Mouse (Mus musculus) layer of hippocampus, adult 18-20 months (tissue): ENCODE data around the gene Mst1. TPM values are rescaled to one million over a fixed set of nuclear protein-coding genes. Genes with fewer than 3 reads are reported as not detected.

Experiments
- DNase-seq, 2 experiments: peaks; one replicate each; pipeline ENCODE4 v3.0.0; 2022; ENCODE audit warnings: low spot score in 2 of 2
- long read RNA-seq: library from polyadenylated mRNA; stranded (forward); transcript quantifications from one replicate; pipeline ENCODE4 v2.0.0, GENCODE M21; 2021
- total RNA-seq, 2 experiments: library from RNA; stranded (reverse); gene quantifications; 2 replicates each; pipeline ENCODE4 v1.2.3; 2021

The Mst1 gene
- not detected for total RNA-seq
- long read RNA-seq: 0 reads

DNA sequence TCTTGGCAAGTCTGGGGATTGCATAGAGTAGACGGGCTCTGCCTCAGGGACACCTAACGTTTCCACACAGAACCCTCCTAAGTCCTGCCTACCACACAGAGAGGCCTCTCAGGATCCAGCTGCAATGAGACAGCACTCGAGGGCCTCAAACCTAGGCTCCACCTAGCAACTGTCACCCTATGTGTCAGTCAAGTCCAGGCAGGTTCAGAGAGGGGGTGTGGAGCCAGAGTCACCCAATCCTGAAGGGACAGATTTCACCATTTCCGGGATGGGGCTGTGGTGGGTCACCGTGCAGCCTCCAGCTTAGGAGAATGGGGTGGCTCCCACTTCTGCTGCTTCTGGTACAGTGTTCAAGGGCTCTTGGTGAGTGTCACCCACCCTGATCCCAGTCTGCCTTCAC is at the start of gene Mst1:
Mst1 (plus strand) TSS at position 269 of the 400 bp plus-strand sequence.
- no peak for DNase-seq

DNA sequence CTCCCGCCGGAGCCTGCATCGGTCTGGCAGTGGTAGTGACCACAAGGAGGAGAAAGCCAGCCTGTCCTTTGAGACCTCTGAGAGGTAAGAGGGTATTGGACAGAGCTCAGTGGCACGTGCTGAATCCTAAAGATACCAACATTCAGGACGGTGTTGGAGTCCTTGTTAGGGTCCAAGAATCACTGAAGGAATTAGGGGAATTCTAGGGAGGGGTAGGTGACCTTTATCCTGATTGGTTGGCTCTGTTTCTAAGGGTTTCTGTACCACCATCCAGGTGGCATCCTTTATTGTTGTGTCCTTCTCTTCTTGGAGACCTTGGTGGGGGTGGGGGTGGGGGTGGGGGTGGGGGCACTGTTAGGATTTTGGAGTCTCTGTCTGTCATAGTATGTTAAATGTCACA is 48.1 kb upstream of the Mst1 start:
- DNase-seq: no peak

DNA sequence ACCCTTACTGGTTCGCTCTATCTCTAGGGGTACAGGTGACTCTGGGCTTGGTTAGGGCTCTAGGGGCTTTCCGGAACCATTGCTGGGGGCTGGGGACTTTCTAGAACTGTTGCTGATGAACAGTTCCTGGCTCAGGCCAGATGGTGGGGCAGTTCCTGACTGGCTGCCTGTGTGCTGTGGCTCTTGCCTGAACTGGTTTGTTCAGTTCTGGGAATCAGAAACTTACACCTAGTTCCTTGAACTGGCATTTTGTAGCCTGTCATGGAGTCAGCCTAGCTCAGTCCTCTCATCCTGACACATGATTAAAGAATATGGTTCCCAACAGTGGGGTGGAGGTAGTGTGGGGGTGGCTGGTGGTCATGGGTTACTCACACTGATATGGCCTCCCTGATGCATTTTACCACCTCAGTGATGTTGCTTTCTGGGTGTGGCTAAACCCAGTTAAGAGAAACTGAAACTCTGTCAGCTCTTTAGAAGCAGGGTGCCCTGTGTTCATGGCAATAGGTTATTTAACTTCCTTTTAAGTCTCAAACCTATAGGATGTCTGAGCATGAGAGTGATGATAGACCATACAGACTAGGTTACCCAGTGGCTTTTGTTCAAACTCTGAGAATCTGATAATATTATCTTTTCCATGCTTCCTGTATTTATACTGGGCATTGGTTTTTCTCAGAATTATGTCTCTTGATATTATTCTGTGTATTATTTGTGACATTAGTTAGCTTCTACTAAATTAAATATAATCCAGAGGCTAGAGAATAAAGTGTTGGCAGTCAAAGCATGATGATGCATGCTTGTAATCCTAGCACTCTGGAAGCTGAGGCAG is 44.7 kb upstream of the Mst1 start:
- no peak for DNase-seq

DNA sequence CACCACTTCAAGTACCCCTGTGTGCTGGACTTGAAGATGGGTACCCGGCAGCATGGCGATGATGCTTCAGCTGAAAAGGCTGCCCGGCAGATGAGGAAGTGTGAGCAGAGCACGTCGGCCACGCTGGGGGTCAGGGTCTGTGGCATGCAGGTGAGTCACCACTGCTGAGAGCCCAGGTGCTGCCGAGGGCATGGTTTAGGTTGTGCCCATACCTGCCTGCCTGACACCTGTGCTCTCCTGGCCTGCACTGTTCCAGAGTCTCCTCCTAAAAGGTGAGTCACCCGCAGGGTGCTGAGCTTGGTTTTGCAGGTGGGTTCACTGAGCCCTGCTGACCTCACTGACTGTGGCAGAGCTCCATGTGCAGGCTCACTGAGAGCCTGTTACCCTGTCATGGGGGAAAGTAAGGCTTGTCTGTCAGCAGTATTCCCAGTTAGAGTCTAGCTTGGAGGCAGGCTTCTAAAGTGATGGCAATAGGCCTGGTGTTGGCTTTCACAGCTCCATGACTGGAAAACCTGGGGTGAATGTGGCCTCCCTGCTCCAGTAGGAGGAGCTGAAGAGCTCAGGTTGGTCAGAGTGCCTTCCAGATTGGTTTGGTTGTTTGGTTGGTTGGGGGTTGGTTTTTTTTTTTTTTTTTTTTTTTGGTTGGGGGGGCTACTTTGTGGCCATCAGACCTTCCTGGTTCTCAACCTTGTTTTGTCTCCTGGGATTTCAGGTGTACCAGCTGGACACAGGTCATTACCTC is 35.3 kb upstream of the Mst1 start:
- DNase-seq: no peak

DNA sequence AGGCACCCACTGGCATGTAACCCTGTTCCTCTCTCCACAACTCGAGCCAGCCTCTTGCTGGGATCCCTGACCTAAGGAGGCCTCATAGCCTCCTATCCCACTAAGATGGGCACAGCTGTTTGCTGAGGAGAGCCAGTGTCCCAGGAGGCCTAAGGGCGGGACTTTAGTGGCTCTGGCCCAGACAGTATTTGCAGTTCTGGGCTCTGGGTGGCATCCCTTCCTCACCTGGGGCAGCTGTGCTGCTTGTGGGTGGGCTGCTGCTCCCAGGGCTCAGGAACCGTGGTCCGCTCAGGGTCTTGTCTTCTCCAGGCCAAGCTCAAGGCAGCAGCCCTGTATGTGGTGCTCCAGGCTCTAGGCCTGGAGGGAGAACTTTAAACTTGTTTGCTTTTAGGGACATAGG is 33.7 kb upstream of the Mst1 start:
- DNase-seq: no peak

DNA sequence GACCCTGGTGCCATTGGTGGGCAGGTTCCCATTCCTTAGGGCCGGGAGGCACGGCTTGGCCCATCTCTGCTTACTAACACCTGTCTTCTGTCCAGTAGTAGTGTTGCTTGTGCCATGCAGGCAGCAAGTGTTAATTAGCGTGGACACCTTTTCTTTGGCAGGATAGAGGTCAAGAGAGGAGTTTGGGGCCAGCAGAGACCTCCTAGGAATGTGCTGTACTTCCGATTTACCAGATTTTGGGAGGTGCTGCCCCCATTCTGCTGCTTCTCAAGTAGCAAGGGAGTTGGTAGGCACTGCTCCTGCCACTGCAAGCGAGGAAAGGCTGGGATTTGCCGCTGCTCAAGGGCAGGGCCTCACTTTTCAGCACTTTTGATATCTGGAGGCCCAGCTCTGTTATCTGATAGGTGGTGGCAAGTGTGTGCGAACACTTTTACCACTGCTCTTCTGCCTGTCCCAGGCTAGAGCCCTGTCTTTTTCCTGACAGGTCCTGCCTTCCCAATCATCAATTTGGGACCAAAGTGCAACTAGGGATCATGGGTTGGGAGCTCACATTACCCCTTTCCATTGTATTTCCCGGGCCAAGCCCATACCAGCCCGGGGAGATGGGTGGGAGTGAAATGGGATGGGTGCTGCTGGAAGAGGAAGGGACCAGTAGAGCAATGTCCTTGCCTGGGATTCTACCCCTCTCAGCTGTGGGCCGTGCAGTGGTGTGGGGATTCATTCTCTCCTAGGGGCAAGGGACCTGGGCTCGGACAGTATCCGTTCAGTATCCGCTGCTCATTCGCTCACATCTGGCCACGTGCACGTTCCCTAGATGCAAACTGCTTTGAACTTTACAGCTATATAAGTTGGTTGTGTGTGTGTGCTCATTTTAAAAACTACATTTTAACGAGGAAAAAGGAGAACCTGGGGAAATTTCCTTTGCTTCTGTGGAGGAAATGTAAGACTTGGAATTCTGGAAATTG is 32.4 kb upstream of the Mst1 start:
- no peak for DNase-seq

DNA sequence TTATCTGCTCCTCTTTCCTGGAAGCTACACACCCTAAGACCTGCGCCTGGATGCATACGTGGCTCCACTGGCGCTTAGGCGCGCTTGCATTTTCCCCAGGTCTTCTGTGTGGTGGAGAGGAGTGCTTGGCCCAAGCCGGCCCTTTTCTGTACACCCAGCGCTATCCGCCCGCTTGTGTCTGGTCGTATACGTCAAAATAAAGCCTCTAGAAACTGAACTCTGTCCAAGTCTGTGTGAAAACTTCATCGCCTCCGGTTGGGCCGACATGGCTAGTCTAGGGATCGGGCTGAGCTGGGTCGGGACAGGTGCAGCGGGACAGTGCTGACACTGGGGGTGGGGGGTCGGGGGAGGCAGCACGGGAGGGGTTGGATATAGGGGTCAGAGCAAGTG is 31.7 kb upstream of the Mst1 start:
- no peak for DNase-seq

DNA sequence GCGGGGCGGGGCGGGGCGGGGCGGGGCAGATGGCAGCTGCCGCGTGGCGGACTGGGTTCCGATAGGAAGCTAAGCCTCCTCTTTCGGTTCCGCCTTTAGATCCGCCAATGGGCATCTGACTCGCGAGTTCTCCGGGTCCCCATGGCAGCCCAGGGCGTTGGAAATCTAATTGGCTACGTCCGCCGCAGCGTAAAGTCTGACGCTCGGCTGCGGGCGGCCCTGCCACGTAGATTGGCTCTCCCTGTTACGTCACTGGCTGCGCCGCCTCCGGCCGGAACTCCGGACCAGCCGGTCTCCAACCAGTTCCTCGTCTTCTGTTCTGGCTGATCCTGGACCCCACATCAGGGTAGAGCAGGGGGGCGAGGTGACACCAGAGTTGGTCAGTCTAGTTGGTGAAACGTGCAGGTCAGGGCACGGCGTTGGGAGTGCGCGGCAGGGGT is 31.2 kb upstream of the Mst1 start, which contains the start of gene Gmppb:
Gmppb (plus strand) TSS at position 227 of the 440 bp plus-strand sequence.
- DNase-seq: peak; percentile 96 to 98

DNA sequence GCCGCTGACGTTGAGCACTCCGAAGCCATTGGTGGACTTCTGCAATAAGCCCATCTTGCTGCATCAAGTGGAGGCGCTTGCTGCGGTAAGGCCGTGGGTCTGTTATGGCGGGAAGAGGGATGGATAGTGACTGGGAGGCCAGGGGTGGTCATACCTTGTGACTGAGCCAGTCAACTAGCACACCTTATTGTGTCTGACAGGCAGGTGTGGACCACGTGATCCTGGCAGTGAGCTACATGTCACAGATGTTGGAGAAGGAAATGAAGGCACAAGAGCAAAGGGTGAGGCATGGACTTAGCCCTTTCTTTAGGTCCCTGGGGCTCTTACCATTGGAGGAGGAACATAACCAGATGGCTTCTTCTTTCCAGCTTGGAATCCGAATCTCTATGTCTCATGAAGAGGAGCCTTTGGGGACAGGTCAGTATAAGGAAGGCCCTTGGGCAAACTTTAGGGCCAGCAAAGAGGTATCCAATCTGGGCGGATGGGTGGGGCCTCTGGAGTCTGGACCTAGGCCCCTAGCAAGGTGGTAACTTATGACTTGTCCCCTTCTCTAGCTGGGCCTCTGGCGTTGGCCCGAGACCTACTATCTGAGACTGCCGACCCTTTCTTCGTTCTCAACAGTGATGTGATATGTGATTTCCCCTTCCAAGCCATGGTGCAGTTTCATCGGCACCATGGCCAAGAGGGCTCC is 30.5 kb upstream of the Mst1 start:
- no peak for DNase-seq

DNA sequence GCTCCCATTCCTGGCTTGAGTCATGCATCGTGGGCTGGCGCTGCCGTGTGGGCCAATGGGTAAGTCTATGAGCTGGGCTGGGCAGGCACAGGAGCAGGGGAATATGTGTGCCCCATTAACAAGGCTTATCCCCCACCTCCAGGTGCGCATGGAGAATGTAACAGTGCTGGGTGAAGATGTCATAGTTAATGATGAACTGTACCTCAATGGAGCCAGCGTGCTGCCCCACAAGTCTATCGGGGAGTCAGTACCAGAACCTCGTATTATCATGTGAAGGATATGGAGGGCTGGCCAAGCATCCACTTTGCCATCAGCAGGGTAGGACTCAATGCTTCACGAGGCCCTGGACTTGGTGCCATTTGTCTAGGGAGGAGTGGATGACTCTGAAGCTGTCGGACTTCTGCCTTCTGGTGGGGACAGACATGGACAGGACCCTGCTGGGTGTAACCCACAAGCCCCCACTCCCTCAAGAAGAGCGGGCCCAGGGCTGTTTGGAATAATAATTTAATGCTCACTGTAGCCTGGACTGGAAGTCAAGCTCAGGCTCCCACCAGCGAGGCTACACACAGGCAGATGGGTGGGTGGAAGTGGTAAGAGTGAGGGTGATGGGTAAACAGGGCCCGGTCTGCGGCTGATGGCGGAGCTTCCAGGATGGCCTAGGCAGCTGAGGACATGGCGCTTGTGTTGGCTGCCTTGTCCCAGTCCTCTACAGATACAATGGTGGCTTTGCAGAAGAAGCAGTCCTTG is 28.9 kb upstream of the Mst1 start:
- DNase-seq: no peak

DNA sequence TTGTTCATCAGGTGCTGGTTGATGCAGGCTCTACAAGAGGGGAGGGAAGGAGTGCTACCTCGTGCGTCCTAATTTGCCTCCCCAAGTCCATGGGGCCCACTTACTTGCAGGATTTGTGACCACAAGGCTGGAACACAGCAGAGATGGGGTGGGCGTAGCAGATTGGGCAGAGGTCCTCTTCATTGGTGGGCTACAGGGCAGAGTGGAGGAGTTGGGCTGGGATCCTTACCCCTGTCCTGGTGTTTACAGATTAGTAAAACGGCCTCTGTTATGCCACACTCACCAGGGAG is 28.4 kb upstream of the Mst1 start:
- DNase-seq: no peak

DNA sequence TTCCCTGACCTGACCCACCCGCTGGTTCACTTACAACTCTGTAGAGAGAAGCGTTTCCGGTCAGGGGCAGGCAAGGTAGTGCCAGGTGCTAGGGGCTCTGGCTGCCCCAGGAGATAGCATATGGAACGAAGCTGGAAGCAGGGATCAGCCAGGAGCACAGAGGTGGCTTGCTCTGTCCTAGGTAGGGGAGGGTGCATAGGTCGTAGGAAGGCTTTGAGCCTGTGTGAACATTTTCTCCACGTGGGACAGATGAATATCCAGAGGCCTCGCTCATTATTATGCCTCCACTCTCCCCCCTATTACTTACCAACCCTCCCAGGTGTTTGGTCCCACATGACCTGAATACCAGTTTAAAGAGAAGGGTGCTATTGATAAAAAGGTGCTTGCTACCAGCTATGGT is 27.8 kb upstream of the Mst1 start:
- no peak for DNase-seq

DNA sequence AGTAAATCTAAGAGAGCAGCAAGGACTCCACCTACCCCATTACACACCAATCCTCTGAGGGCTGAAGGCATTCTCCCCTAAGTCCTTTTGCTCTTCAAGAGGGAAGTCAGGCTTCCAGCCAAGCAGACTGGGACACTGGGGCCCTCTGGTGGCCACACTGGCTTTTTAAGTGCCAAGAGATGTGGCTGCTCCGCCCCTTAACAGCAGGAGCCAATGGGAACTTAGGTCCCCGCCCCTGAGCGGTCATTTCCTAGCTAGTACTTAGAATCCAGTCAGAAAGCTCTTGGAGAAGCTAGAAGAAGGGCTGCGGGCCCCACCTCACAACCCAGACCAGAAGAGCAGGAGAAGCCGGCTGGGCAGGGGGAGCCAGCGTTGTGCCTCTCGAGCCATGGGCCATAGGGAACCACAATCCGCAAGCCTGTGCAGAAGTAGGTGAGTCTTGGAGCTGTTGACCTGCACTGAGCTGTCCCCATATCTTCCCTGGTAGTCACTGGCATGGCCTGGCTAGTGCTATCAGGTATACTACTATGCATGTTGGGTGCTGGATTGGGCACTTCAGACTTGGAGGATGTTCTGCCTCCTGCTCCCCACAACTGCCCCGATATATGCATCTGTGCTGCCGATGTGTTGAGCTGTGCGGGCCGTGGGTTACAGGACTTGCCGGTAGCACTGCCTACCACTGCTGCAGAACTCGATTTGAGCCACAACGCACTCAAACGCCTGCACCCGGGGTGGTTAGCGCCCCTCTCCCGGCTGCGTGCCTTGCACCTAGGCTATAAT is 27.2 kb upstream of the Mst1 start, which contains the start of gene Amigo3:
Amigo3 (plus strand) TSS at position 275 of the 780 bp plus-strand sequence.
- DNase-seq: peak; percentile 93 to 99

DNA sequence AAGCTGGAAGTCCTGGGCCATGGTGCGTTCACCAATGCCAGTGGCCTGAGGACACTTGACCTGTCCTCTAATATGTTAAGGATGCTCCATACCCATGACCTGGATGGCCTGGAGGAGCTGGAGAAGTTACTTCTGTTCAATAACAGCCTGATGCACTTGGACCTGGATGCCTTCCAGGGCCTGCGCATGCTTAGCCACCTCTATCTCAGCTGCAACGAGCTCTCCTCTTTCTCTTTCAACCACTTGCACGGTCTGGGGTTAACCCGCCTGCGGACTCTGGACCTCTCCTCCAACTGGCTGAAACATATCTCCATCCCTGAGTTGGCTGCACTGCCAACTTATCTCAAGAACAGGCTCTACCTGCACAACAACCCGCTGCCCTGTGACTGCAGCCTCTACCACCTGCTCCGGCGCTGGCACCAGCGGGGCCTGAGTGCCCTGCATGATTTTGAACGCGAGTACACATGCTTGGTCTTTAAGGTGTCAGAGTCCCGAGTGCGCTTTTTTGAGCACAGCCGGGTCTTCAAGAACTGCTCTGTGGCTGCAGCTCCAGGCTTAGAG is 26.5 kb upstream of the Mst1 start:
- DNase-seq: no peak

DNA sequence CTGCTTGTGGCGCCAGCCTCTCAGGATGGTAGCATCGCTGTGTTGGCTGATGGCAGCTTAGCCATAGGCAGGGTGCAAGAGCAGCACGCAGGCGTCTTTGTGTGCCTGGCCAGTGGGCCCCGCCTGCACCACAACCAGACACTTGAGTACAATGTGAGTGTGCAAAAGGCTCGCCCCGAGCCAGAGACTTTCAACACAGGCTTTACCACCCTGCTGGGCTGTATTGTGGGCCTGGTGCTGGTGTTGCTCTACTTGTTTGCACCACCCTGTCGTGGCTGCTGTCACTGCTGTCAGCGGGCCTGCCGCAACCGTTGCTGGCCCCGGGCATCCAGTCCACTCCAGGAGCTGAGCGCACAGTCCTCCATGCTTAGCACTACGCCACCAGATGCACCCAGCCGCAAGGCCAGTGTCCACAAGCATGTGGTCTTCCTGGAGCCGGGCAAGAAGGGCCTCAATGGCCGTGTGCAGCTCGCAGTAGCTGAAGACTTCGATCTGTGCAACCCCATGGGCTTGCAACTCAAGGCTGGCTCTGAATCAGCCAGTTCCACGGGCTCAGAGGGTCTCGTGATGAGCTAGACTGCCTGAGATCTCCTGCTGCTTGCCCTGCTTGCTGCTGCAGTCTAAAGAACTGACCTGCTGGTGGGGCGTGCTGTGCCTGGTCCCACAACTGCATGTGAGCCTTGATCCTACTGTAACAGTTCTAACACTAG is 25.8 kb upstream of the Mst1 start:
- DNase-seq: no peak

DNA sequence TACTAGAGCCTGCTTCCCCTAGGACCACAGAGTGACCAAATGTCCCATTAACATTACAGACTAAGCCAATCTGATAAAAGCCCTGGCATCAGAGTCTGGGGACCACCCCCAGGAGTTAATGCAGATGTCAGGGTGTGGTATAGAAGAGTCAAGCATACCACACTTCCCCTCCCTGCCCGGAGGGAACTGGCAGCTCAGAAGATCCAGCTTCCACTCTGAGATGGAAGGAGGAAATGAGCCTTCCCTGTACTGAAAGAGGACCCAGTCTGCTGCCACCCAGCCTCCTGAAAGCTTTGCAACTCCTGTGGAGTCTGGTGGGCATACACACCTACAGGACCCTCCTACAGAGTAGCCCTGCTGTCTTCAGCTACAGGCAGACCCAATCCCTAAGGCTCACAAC is 25.2 kb upstream of the Mst1 start:
- no peak for DNase-seq

DNA sequence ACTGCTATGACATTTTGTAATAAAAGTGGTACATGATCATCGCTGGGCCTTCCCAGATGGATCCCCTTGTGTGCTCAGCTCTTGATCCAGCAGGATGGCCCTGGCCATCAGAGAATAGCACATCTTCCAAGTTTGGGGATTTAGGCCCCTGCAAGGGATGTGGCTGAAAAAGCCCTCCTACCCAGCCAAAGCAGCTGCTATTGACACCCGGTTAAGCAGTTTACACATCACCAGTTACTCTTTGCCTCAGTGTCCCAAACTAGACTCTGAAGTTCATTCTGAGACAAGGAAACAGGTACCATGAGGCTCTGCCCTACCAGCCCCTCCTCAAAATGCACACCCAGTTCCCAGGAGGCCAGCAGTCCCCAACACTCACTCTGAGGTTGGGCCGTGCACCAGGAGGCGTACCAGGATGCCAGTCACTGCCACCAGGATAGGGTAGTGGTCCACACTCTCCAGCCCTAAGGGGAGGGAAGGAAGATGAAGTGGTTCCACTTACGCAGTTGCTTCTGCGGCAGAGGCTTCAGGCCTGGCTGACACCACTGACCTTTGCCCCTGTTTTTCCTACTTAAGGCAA is 24.5 kb upstream of the Mst1 start:
- no peak for DNase-seq
